Mouse (Mus musculus) megakaryocyte, embryonic 14.5 days (primary cell): ENCODE data around the gene Esr1. TPM values are rescaled to one million over a fixed set of nuclear protein-coding genes. Genes with fewer than 3 reads are reported as not detected.
"Not testable (repeated sequence)": the region's sequence is repeated elsewhere in the genome, so short reads cannot be mapped to it uniquely, and the experiment has no call there.

Experiments
- H3K27me3 ChIP-seq: replicated peaks from 2 replicates; pipeline ENCODE3; 2012; ENCODE audit warnings: inconsistent platforms
- H3K36me3 ChIP-seq: replicated peaks from 2 replicates; pipeline ENCODE3; 2012; ENCODE audit warnings: low read length, inconsistent platforms, mixed read lengths
- H3K4me1 ChIP-seq: 2 replicates; pipeline ENCODE4 v1.6.1; 2012; ENCODE audit warnings: inconsistent platforms
- H3K4me3 ChIP-seq: replicated peaks from 2 replicates; pipeline ENCODE3; 2012; ENCODE audit warnings: moderate library complexity, mild to moderate bottlenecking, inconsistent platforms
- H3K9me3 ChIP-seq: 2 replicates; pipeline ENCODE4 v1.6.1; 2012; ENCODE audit warnings: inconsistent platforms
- FLI1 ChIP-seq: IDR thresholded peaks from 2 replicates; pipeline ENCODE4 v1.6.1; 2012; ENCODE audit warnings: low read length, inconsistent platforms, mixed read lengths
- GATA1 ChIP-seq: IDR thresholded peaks from 3 replicates; pipeline ENCODE4 v1.6.1; 2012; ENCODE audit warnings: mixed read lengths, low read length, inconsistent platforms, borderline replicate concordance
- polyA plus RNA-seq: library from polyadenylated mRNA; stranded (reverse); fragments of >175 nt; gene quantifications from 2 replicates; pipeline ENCODE4 v1.2.3, GENCODE M21; 2012; ENCODE audit warnings: low replicate concordance; ENCODE audit not compliant: insufficient read depth

Esr1 gene
- polyA plus RNA-seq, 1 experiment, result 0.18 TPM

DNA sequence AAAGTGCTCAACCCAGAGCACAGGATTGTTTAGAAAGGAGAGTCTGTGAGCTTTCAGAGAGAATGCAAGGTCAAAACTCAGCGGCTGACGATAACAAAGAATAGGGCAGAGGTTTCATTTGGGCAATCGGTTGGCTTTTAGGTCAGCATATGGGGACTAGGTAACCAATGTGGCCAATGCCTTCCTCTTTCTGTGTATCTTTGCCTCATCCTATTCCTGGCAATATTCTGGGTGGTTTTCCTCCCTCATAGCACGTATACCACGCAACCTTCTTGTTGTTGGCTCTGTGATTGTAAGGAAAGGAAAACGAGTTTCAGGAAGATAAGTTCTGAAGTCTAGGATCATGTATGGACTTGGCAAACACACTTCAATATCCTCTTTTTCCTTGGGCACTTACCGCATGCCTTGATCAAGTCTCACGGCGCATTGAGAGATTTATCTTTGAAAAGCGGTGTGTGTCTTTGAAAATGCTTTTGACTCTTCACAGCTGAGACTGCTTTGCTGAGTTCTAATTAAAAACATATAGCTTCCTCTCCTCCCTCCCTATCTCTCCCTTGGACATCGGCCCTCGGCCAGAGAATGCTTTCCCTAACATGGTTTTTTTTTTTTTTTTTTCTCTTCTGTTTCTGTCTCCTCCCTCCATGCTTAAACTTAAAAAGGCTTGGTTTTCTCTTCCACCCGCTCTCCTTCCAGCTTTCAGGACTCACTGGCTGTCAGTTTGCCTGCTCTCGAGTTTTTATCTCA, 22.1 kb downstream of the Esr1 start:
- Histone ChIP-seq H3K27me3 (no peaks in the 10 kb centered on the region), H3K36me3 (no peaks in the 10 kb centered on the region)

DNA sequence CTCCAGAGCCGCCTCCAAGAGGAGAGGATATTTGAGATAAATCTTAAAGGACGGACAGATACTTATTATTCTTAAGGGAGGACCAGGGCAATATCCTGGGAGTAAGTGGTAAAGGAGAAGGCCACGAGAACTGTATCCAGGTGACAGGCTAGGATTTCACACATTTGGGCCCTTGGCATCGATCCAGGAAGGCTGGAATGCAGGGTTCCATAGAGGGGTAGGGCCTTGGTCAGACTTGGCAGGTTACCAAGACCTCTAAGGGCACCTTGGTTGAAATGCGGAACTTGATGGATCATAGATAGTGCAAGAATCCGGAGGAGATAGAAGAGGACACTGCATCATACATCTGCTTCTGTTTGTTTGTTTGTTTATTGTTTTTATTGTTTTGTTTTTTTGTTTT, 24.3 kb downstream of the Esr1 start:
- Histone ChIP-seq H3K4me3 (no peak overlapping the region), H3K27me3 (no peaks in the 10 kb centered on the region), H3K9me3 (0 out of 2 replicates have a peak, but pooled peaks cover 2% of the 10 kb centered on the region), H3K36me3 (no peaks in the 10 kb centered on the region), H3K4me1 (peaks cover 4% of the 10 kb centered on the region; the same call in 1 of the 2 replicates)
- TF ChIP-seq GATA1 (no peak), FLI1 (no peak)

More for the DNA sequence above, 22.1 kb downstream of the Esr1 start:
- H3K9me3 ChIP-seq, result 0 out of 2 replicates have a peak, but pooled peaks cover 3% of the 10 kb centered on the region
- no peak overlapping the region for H3K4me3 ChIP-seq
- no peak for TF ChIP-seq GATA1
- no peak for TF ChIP-seq FLI1
- peaks cover 4% of the 10 kb centered on the region; the same call in 1 of the 2 replicates for H3K4me1 ChIP-seq

DNA sequence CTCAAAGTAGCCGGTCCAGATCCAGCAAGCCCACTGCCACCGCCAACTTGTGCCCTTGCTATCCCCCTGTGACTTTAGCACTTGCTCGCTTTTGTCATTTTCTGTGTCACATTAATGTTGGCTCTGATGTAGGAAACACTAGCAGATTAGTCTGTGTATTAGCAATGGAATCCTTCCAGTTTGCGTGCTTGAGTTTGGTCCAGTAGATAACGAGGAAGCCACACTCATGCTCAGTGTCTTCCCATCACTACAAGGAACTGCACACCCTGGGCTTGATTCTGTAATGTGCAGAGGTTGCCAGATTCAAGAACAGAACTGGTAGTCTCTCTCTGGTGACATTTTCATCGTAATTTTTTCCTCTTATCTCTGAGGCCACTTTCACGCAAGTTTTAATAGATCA, 34.7 kb downstream of the Esr1 start:
- Histone ChIP-seq H3K4me1 (no peaks in the 10 kb centered on the region), H3K36me3 (no peaks in the 10 kb centered on the region), H3K27me3 (no peaks in the 10 kb centered on the region), H3K4me3 (no peak overlapping the region), H3K9me3 (no peaks in the 10 kb centered on the region)
- TF ChIP-seq FLI1 (no peak), GATA1 (no peak)

DNA sequence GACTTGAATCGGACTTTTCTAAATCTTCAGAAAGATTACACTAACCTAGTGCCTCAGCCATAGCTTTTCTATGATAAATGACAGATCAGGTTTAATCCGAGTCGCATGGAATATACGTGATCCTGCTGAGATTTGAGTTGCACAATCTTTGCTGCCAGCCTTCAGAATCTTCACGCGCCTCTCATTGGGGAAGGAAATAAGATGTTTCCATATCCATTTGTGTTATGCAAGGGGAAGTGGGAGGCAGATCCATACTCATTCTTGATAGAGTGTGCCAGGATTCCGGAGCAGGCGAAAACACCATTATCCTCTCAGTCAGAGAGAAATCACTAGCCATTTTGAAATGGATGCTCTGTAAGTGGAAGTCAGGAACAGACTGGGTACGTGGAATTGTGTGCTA, 35.5 kb downstream of the Esr1 start:
- no peak for TF ChIP-seq FLI1
- no peak for TF ChIP-seq GATA1
- H3K9me3 ChIP-seq, result no peaks in the 10 kb centered on the region

DNA sequence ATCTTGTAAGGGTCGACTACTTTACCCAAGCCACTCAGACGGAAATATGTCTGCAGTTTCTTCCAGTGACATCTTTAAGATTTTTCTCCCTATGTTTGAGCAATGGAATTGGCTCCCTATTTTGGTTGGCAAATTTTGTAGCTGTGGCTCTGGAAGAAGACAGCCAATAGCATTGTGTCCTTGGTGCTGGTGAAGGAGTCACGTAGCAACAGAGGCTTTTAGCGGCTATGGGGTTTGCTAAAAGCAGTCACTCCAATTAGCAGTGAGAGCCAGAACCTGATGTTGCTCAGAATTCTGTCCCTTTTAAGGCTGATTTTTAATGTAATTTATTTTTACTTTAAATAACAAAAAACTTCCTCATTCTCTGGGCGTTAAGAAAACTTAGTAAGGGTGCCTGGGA, 54.0 kb downstream of the Esr1 start:
- Histone ChIP-seq H3K4me3 (no peak overlapping the region), H3K9me3 (no peaks in the 10 kb centered on the region), H3K36me3 (no peaks in the 10 kb centered on the region), H3K4me1 (no peaks in the 10 kb centered on the region), H3K27me3 (peaks cover 2% of the 10 kb centered on the region)
- TF ChIP-seq FLI1, result no peak

More for the DNA sequence above, 35.5 kb downstream of the Esr1 start:
- Histone ChIP-seq H3K27me3 (no peaks in the 10 kb centered on the region), H3K36me3 (no peaks in the 10 kb centered on the region), H3K4me1 (no peaks in the 10 kb centered on the region), H3K4me3 (no peak overlapping the region)

DNA sequence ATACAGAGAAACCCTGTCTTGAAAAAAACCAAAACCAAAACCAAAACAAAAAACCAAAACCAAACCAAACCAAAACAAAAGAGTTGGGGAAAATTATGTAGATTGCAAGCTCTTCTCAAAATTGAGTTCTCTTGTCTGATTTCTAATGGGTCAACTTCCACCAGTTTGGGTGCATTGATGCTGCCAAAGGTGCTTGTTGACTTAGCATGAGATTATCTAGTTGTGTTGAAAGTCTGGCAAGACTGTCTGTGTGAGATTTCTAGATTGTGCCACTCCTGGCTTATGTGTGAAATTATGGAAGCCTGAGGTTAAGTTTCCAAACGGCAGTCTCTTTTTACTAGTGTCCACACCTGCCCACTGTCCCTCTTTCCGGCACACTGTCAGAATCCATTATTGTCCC, 55.6 kb downstream of the Esr1 start:
- no peaks in the 10 kb centered on the region for H3K4me1 ChIP-seq
- H3K36me3 ChIP-seq, result no peaks in the 10 kb centered on the region
- peaks cover 3% of the 10 kb centered on the region for H3K27me3 ChIP-seq
- no peak overlapping the region for H3K4me3 ChIP-seq
- H3K9me3 ChIP-seq, result no peaks in the 10 kb centered on the region
- TF ChIP-seq FLI1, result no peak
- TF ChIP-seq GATA1, result no peak

DNA sequence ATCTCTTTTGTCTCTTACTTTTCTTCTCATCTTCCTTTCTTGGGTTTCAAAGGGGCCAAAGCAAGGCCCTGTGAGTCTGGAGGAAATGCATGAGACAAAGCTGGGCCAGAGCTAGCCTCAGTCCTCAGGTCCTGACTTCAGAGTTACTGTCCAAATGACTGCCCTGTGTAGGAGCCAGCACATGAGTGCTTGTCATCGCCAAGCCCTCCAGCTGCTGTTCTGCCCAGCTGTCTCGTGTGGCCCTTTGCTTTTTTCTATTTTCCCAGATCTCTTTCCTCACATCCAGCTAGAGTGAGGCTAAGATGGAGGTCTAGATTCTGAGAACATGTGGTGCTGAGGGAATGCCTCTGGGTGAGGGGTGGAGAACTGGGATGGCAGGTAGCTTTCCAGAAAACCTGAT, 58.7 kb downstream of the Esr1 start:
- Histone ChIP-seq H3K27me3 (peaks cover 2% of the 10 kb centered on the region), H3K4me3 (no peak overlapping the region), H3K9me3 (no peaks in the 10 kb centered on the region), H3K36me3 (no peaks in the 10 kb centered on the region), H3K4me1 (no peaks in the 10 kb centered on the region)
- no peak for TF ChIP-seq GATA1
- TF ChIP-seq FLI1, result no peak

DNA sequence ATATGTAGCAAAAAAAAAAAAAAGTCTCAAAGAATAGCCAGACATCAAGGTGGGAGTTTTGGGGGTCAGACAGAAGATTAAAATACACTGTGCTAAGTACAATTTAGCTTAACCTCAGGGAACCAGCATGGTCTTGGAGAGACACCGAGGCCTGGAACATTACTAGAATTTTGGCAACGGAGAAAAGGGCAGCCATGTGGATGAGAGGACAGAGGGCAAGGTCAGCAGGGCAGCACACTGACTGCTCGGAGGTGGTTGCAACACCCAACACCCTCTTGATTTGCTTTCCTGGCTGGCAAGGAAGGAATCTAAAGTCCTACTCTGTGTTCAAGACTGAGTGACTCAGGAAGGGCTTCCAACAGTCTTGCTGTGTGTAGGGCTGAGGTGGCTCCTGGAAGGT, 60.5 kb downstream of the Esr1 start:
- Histone ChIP-seq H3K36me3 (no peaks in the 10 kb centered on the region), H3K27me3 (peaks cover 2% of the 10 kb centered on the region), H3K9me3 (no peaks in the 10 kb centered on the region), H3K4me1 (no peaks in the 10 kb centered on the region), H3K4me3 (no peak overlapping the region)
- TF ChIP-seq FLI1 (no peak), GATA1 (no peak)

DNA sequence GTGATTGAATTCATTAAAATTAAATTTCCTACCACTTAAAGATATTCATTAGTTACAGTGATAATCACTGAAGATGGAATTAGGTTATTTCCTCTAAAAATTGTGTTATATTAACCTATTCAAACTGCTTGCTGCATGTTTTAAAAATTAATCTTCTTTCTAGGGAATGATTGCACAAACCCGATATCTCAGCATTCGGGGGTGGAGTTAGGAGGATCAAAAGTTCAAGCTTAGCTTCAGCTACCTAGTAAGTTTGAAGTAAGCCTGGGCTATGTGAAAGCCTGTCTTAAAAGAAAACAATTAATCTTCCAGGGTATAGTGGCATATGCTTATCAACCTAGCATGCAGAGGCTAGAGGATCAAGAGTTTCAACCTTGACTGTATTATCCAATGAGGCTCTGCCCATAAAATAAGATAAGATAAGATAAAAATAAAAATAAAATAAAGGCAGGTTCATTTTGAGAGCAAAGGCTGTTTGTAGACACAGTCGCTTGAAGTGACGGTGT, 62.0 kb downstream of the Esr1 start:
- no peaks in the 10 kb centered on the region for H3K9me3 ChIP-seq
- H3K4me3 ChIP-seq, result no peak overlapping the region
- H3K36me3 ChIP-seq, result no peaks in the 10 kb centered on the region
- peaks cover 2% of the 10 kb centered on the region for H3K27me3 ChIP-seq
- no peaks in the 10 kb centered on the region for H3K4me1 ChIP-seq
- TF ChIP-seq GATA1 (no peak), FLI1 (no peak)

DNA sequence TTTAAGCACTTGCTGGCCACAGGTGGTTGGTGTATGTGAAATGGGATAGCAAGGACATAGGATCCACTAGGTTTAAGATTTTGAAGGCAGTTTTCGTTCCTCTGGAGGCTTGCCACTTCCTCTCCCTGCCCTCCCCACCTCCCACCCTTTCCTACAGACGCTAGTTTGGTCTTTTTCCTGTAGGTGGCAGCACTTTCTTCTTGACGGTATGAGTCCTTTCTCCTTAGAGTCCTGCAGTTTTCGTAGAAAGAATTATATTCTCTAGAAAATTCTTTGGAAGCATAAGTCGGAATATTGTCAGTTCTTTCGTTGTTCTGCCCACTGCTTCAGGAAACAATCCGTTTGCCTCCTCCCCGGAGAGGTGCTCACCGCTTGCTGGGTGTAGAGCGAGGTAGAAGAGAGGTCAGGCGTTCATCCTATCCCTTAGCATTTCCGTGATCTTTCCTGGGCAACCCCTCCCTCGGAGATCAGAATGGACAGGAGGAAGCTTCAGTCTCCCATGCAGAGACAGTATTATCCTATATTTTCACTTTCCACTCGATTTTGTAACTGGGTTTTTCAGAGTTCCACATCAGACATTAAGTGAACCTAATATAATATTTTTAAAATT, 63.7 kb downstream of the Esr1 start:
- H3K36me3 ChIP-seq, H3K9me3 ChIP-seq, H3K27me3 ChIP-seq, H3K4me1 ChIP-seq, H3K4me3 ChIP-seq: not testable (repeated sequence)
